Mouse (Mus musculus): ENCODE results near the gene Arhgap19. TPM values are rescaled to one million over a fixed set of nuclear protein-coding genes. Genes with fewer than 3 reads are reported as not detected.

Gene Arhgap19
- polyA plus RNA-seq, 1 experiment from 2014 or later: 23.2 TPM

- Histone ChIP-seq H3K4me3 (no peak overlapping the region), H3K9me3 (replicated peaks) (no peaks in the 10 kb centered on the region), H3K4me1 (no peaks in the 10 kb centered on the region), H3K27me3 (no peaks in the 10 kb centered on the region), H3K36me3 (no peaks in the 10 kb centered on the region), H3K27ac (no peak overlapping the region), H3K9ac (no peak overlapping the region), H3K4me2 (replicated peaks) (no peak overlapping the region)
- ATAC-seq (ENCODE audit: low FRiP score): no peak
- 95% methylated on average over 10 of the region's 10 CpGs for WGBS
Measured at GRCm38 (mm10) chr19:41812525-41812924, 10.7 kb upstream of the Arhgap19 start.

- Histone ChIP-seq H3K27me3 (no peaks in the 10 kb centered on the region), H3K9me3 (replicated peaks) (peaks cover 7% of the 10 kb centered on the region; the same call in 1 of the 2 replicates), H3K9ac (no peak overlapping the region), H3K4me3 (no peak overlapping the region), H3K27ac (no peak overlapping the region), H3K4me2 (replicated peaks) (no peak overlapping the region), H3K4me1 (no peaks in the 10 kb centered on the region), H3K36me3 (no peaks in the 10 kb centered on the region)
- 84% methylated on average over 5 of the region's 5 CpGs for WGBS
- ATAC-seq (ENCODE audit: low FRiP score): no peak
Measured at GRCm38 (mm10) chr19:41810074-41810473, 8.2 kb upstream of the Arhgap19 start.

GRCm38 (mm10) chr19:41808104-41808634 lies 6.3 kb upstream of the Arhgap19 start:
- H3K27me3 ChIP-seq: no peaks in the 10 kb centered on the region
- no peak overlapping the region for H3K4me3 ChIP-seq
- no peak overlapping the region for H3K9ac ChIP-seq
- no peaks in the 10 kb centered on the region for H3K36me3 ChIP-seq
- 77% methylated on average over 8 of the region's 8 CpGs for WGBS
- no peak overlapping the region for H3K4me2 ChIP-seq (replicated peaks)
- H3K27ac ChIP-seq: no peak overlapping the region
- no peaks in the 10 kb centered on the region for H3K4me1 ChIP-seq
- ATAC-seq (ENCODE audit: low FRiP score): no peak
- peaks cover 7% of the 10 kb centered on the region; the same call in 1 of the 2 replicates for H3K9me3 ChIP-seq (replicated peaks)

- Histone ChIP-seq H3K27ac (no peak overlapping the region), H3K4me3 (no peak overlapping the region), H3K4me1 (no peaks in the 10 kb centered on the region), H3K27me3 (no peaks in the 10 kb centered on the region), H3K9me3 (replicated peaks) (peaks cover 7% of the 10 kb centered on the region; the same call in 1 of the 2 replicates), H3K4me2 (replicated peaks) (no peak overlapping the region), H3K9ac (no peak overlapping the region), H3K36me3 (no peaks in the 10 kb centered on the region)
- 88% methylated on average over 9 of the region's 9 CpGs for WGBS
- no peak for ATAC-seq (ENCODE audit: low FRiP score)
Measured at GRCm38 (mm10) chr19:41807497-41807896, 5.7 kb upstream of the Arhgap19 start.

GRCm38 (mm10) chr19:41805831-41806230 lies 4.0 kb upstream of the Arhgap19 start:
- H3K36me3 ChIP-seq: no peaks in the 10 kb centered on the region
- no peak overlapping the region for H3K4me3 ChIP-seq
- WGBS: 88% methylated on average over 4 of the region's 4 CpGs
- H3K4me1 ChIP-seq: peaks cover 5% of the 10 kb centered on the region
- no peaks in the 10 kb centered on the region for H3K27me3 ChIP-seq
- H3K9ac ChIP-seq: no peak overlapping the region
- H3K9me3 ChIP-seq (replicated peaks): peaks cover 7% of the 10 kb centered on the region; the same call in 1 of the 2 replicates
- no peak overlapping the region for H3K4me2 ChIP-seq (replicated peaks)
- no peak for ATAC-seq (ENCODE audit: low FRiP score)
- no peak overlapping the region for H3K27ac ChIP-seq

GRCm38 (mm10) chr19:41803322-41803721 lies 1.5 kb upstream of the Arhgap19 start:
- no peak for ATAC-seq (ENCODE audit: low FRiP score)
- Histone ChIP-seq H3K4me3 (no peak overlapping the region), H3K4me1 (peaks cover 16% of the 10 kb centered on the region), H3K9me3 (replicated peaks) (peaks cover 7% of the 10 kb centered on the region; the same call in 1 of the 2 replicates), H3K4me2 (replicated peaks) (no peak overlapping the region), H3K36me3 (no peaks in the 10 kb centered on the region), H3K27me3 (no peaks in the 10 kb centered on the region), H3K27ac (no peak overlapping the region), H3K9ac (no peak overlapping the region)
- WGBS: 51% methylated on average over 7 of the region's 7 CpGs

GRCm38 (mm10) chr19:41800986-41801741 lies 683 bp downstream of the Arhgap19 start:
- ATAC-seq (ENCODE audit: low FRiP score): no peak
- peak overlapping the region; percentile 73 for H3K4me2 ChIP-seq (replicated peaks)
- H3K27ac ChIP-seq: peak overlapping the region; percentile 50; the same call in 1 of the 2 replicates
- WGBS: 5% methylated on average over 26 of the region's 26 CpGs
- H3K4me1 ChIP-seq: peaks cover 16% of the 10 kb centered on the region
- H3K36me3 ChIP-seq: no peaks in the 10 kb centered on the region
- peak overlapping the region; percentile 73 for H3K9ac ChIP-seq
- no peaks in the 10 kb centered on the region for H3K27me3 ChIP-seq
- peaks cover 7% of the 10 kb centered on the region; the same call in 1 of the 2 replicates for H3K9me3 ChIP-seq (replicated peaks)
- H3K4me3 ChIP-seq: peak overlapping the region; percentile 78

- Histone ChIP-seq H3K9me3 (replicated peaks) (peaks cover under 1% of the 10 kb centered on the region; the same call in 1 of the 2 replicates), H3K27ac (no peak overlapping the region), H3K4me2 (replicated peaks) (peak overlapping the region; percentile 73), H3K4me3 (peak overlapping the region; percentile 78), H3K36me3 (no peaks in the 10 kb centered on the region), H3K9ac (no peak overlapping the region), H3K27me3 (no peaks in the 10 kb centered on the region), H3K4me1 (peaks cover 16% of the 10 kb centered on the region)
- WGBS: 50% methylated on average over 6 of the region's 6 CpGs
- ATAC-seq (ENCODE audit: low FRiP score): no peak
Measured at GRCm38 (mm10) chr19:41800451-41800850, 1.4 kb downstream of the Arhgap19 start.

GRCm38 (mm10) chr19:41797536-41797935 lies 4.3 kb downstream of the Arhgap19 start:
- Histone ChIP-seq H3K9ac (no peak overlapping the region), H3K4me3 (no peak overlapping the region), H3K36me3 (no peaks in the 10 kb centered on the region), H3K4me2 (replicated peaks) (no peak overlapping the region), H3K27me3 (no peaks in the 10 kb centered on the region), H3K27ac (no peak overlapping the region), H3K9me3 (replicated peaks) (no peaks in the 10 kb centered on the region), H3K4me1 (peaks cover 16% of the 10 kb centered on the region)
- no peak for ATAC-seq (ENCODE audit: low FRiP score)
- WGBS: 94% methylated on average over 6 of the region's 6 CpGs

GRCm38 (mm10) chr19:41796789-41797327 lies 5.0 kb downstream of the Arhgap19 start:
- Histone ChIP-seq H3K9ac (no peak overlapping the region), H3K9me3 (replicated peaks) (no peaks in the 10 kb centered on the region), H3K27me3 (no peaks in the 10 kb centered on the region), H3K4me3 (no peak overlapping the region), H3K36me3 (no peaks in the 10 kb centered on the region), H3K4me2 (replicated peaks) (no peak overlapping the region), H3K4me1 (peaks cover 14% of the 10 kb centered on the region), H3K27ac (no peak overlapping the region)
- 79% methylated on average over 12 of the region's 12 CpGs for whole genome bisulfite sequencing
- no peak for ATAC-seq (ENCODE audit: low FRiP score)

GRCm38 (mm10) chr19:41796148-41796760 lies 5.6 kb downstream of the Arhgap19 start:
- no peaks in the 10 kb centered on the region for H3K27me3 ChIP-seq

GRCm38 (mm10) chr19:41794901-41795300 lies 6.9 kb downstream of the Arhgap19 start:
- Histone ChIP-seq H3K27me3 (no peaks in the 10 kb centered on the region), H3K9me3 (replicated peaks) (no peaks in the 10 kb centered on the region), H3K4me2 (replicated peaks) (no peak overlapping the region), H3K9ac (no peak overlapping the region), H3K36me3 (no peaks in the 10 kb centered on the region), H3K4me3 (no peak overlapping the region), H3K27ac (no peak overlapping the region), H3K4me1 (peaks cover 1% of the 10 kb centered on the region)
- ATAC-seq (ENCODE audit: low FRiP score): no peak
- 82% methylated on average over 6 of the region's 6 CpGs for WGBS

More at GRCm38 (mm10) chr19:41796148-41796760, 5.6 kb downstream of the Arhgap19 start:
- Histone ChIP-seq H3K27ac (no peak overlapping the region), H3K4me2 (replicated peaks) (no peak overlapping the region), H3K9me3 (replicated peaks) (no peaks in the 10 kb centered on the region), H3K4me1 (peaks cover 14% of the 10 kb centered on the region), H3K9ac (no peak overlapping the region), H3K36me3 (no peaks in the 10 kb centered on the region), H3K4me3 (no peak overlapping the region)
- no peak for ATAC-seq (ENCODE audit: low FRiP score)
- 75% methylated on average over 3 of the region's 3 CpGs for WGBS
